Mouse (Mus musculus) right cerebral cortex, adult 2 months (tissue): ENCODE measurements around the gene Pde2a.

Experiments used
- DNase-seq, 2 experiments: peaks; one replicate each; pipeline ENCODE4 v3.0.0; 2021 to 2022; ENCODE audit warnings: low spot score in 2 of 2

Pde2a gene

DNA sequence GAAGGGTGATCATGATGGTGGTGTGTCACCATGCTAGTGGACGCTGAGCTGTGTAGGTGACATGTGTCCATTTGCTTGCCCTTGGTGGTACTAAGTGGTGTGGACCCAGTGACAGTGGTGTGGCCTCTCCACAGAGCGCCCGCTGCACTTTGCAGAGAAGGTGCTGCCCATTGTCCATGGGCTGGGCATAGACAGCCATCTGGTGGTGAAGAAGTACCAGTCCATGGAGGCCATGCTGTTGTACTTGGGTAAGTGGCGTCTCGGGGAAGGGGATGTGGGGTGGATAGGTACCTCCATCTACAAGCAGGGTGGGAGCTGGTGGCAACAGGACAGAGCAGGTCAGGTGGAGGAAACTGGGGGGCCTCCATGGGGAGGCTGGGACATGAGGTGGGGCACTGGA lies 17.7 kb upstream of the Pde2a start:
- DNase-seq = no peak

GRCm38 (mm10) chr7:101410267-101410936 lies 11.1 kb upstream of the Pde2a start, which contains the start of gene Gm45837:
Gm45837 (plus strand) TSS chr7:101410886.
- DNase-seq = no peak

GRCm38 (mm10) chr7:101412796-101413195 lies 8.7 kb upstream of the Pde2a start:
- peak; percentile 88 to 90 for DNase-seq

DNA sequence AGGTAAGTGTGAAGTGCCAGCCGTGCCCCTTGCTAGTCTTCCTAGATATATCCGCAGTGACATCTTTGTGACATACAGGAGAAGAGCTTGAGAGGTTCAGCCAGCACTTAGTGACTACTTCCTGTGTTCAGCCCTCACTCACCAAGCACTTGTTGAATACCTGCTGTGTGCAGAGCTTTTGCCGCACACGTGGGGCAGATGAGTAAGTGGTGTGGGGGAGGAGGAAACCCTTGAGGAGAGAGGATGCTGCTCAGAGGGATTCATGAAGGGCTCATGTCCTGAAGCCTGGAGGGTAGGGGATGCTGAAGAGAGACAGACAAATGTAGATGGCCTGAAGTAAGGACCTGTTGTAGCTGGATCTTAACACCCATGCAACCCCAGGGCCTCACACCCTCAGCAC lies 7.3 kb upstream of the Pde2a start:
- DNase-seq = peak in 1 of 2 experiments; percentile 55

- no peak for DNase-seq
These were observed 6.6 kb upstream of the Pde2a start for GRCm38 (mm10) chr7:101414661-101415511.

DNA sequence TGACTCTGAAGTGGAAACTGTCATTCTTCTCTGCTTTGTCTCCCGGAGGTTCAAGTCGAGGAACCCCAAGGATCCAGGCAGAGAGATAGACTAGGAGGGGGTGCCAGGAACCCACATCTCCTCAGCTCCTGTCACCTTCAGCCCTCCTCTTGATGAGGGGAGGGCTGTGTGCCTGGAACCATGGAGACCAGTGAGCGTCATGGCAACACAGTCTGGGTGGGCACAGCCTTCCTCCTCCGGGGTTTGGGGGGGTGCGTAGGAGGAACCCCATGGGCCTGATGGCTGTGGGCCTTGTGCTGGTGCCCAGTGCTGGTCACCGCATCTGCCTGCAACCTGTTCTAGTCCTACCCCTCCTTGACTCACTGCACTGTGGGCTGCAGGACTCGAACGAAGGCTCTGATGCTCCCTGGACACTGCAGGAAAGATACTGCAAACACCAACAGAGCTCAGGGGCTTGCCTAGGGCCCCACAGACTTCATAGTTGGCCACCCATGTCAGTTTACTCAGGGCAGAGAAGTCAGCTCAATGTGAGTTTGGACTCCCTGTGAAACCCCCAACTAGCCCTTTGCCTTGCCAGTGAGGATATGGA lies 5.9 kb upstream of the Pde2a start:
- no peak for DNase-seq

DNA sequence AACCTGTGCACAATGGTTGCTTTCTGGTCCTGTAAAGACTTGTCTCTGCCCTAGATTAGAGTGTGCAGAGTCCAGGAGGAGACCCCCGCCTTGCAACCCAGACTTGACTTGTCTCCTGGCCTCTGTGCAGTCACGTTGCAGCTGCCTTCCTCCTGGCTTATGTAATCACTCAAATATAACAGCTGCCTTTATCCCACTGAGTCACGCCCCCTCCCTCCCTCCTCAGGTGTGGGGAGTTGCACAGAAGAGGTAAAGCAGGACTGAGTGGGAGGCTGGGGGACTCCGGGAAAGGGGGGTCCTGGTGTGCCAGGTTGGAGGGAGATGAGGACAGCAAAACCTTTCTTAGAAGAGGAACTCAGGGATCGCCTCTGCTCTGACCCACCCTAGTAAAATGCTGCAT lies 5.1 kb upstream of the Pde2a start:
- DNase-seq = no peak

GRCm38 (mm10) chr7:101419013-101419770 lies 2.3 kb upstream of the Pde2a start:
- no peak for DNase-seq

GRCm38 (mm10) chr7:101422069-101422468 lies 578 bp downstream of the Pde2a start:
- no peak for DNase-seq

GRCm38 (mm10) chr7:101422646-101423045 lies 1.2 kb downstream of the Pde2a start:
- DNase-seq = no peak

DNA sequence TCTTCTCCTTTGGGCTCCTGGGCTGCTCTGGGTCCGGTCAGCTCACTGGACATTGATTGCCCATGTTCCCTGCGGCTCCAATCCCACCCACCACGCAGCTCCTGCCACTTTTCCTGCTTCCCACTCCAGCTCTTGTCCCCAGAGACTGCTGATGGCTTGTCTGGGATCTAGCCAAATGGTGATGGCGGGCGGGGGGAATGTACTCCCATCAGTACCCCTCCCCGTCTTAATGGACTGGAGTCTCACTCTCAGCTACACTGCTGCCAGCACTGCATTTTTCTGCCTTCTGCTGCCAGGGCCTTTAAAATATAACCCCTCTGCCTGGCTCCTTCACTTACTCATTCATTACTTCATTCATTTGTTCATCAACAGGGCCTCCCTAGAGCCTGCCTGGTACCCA lies 2.5 kb downstream of the Pde2a start:
- no peak for DNase-seq

- DNase-seq = peak; percentile 70 to 77
These were observed 5.2 kb downstream of the Pde2a start for GRCm38 (mm10) chr7:101426692-101427091.

- DNase-seq = peak; percentile 68 to 76
These were observed 6.2 kb downstream of the Pde2a start for GRCm38 (mm10) chr7:101427736-101428135.

GRCm38 (mm10) chr7:101435038-101435437 lies 13.5 kb downstream of the Pde2a start:
- DNase-seq = no peak

DNA sequence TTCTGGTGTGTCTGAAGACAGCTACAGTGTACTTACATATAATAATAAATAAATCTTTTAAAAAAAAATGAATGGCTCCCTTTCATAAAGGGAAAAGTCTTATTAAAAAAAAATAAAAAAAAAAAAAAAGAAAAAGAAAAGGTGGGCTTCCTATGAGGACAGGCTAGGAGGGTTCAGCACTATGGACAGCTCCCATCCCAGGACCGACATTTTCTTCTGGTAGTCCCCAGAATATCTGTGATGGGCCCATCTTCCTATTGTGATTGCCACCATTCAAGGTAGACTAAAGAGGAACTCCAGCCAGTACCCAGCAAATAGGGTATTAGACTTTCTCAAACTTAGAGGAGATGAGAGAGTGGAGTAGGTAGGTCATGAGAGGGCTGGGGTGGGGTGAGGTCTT lies 16.4 kb downstream of the Pde2a start:
- no peak for DNase-seq

DNA sequence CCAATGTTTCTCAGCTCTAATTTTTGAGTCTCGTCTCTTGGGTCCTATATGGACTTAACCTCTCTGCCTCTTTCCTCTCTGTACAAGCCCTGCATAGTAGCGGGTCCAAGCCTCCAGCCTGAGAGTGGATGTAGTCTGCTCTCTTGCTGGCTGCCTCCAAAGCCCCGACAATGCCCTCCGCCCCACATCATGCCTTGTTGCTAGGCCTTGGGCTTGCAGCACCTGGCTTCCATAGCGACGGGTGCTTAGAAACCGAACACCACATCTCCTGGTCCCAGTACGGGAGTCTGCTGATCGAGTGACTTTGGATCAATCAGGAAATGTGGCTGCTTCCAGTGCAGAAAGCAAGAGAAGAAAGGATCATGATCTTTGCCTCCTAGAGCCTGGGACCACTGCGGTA lies 21.6 kb downstream of the Pde2a start:
- DNase-seq = no peak

DNA sequence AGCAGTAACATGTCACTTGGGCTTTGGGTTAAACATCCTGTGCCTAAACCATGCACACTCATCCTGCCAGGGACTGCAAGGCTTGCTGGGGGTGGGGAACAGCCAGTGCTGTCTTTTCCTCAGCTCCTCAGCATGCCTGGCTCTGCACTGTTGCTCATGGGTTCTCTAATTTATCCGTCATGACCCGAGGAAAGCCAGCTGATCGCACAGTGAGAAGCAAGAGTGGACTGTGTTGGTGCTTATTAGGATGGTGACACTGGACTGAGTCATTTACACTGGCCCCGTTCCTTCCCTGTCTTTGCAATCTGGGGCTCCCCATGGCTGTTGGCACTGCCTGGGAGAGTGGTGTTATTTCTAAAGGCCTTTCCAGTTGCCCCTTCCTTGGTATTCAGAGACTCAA lies 22.7 kb downstream of the Pde2a start:
- no peak for DNase-seq

DNA sequence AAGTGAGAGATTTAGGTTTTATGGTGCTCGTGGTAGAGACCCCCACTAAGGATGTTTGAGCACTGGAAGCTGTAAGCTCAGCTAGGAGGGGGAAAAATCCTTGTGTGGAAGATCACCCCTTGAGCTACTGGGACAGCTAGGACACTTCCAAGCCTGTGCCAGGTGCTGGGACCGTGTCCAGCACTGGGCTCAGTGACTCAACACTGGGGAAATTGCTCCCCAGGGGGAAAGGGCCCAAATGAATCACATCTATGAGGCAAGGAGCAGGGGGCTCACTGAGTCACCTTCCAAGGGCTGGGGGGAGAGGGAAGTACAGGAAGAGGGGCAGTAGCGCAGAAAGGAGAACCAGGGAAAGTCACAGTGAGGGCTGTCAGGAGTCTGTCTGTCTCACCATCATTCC lies 28.4 kb downstream of the Pde2a start:
- DNase-seq = no peak

- peak; percentile 91 to 92 for DNase-seq
These were observed 29.2 kb downstream of the Pde2a start for GRCm38 (mm10) chr7:101450422-101451401.

GRCm38 (mm10) chr7:101452669-101453068 lies 31.2 kb downstream of the Pde2a start:
- DNase-seq = no peak

GRCm38 (mm10) chr7:101453296-101453695 lies 31.8 kb downstream of the Pde2a start:
- DNase-seq = no peak
